Mouse (Mus musculus): ENCODE results near the gene Clp1. TPM values are rescaled to one million over a fixed set of nuclear protein-coding genes. Genes with fewer than 3 reads are reported as not detected.

Clp1 gene
- polyA plus RNA-seq, 1 experiment from 2014 or later: 53.9 TPM

DNA sequence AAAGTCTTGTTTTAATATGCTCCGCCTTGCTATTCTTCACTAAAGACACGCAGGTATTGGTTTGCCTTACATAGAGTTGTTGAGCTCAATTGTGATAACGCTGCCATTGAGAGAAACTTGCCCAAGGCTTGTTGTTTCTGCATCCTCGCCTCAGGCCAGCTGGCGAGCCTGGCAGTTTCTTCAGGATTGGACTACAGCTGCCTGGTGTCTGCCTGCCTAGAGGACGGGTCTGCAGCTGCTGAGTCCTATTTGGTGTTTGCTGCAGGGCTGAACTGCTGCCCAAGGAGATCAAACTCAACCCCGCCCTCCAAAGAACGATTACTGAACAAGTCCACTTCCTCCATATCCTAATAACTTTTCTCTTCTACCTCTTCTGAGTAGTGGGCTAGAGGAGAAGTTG, 33.6 kb upstream of the Clp1 start:
- WGBS (ENCODE audit: insufficient replicate concordance): 62% methylated on average over 8 of the region's 8 CpGs
- H3K4me3 ChIP-seq (replicated peaks): no peak overlapping the region
- no peak overlapping the region for H3K4me2 ChIP-seq
- no peaks in the 10 kb centered on the region for H3K9me3 ChIP-seq (replicated peaks)
- H3K27ac ChIP-seq (replicated peaks): no peak overlapping the region
- H3K4me1 ChIP-seq (replicated peaks): peaks cover 3% of the 10 kb centered on the region; the same call in 1 of the 2 replicates
- no peak overlapping the region for H3K9ac ChIP-seq
- H3K36me3 ChIP-seq (replicated peaks): no peaks in the 10 kb centered on the region
- no peak for ATAC-seq (ENCODE audit: insufficient read depth)
- H3K27me3 ChIP-seq: peaks cover 31% of the 10 kb centered on the region

GRCm38 (mm10) chr2:84758542-84759127, 31.5 kb upstream of the Clp1 start:
- Histone ChIP-seq H3K4me2 (no peak overlapping the region), H3K27ac (replicated peaks) (no peak overlapping the region), H3K36me3 (replicated peaks) (no peaks in the 10 kb centered on the region), H3K4me1 (replicated peaks) (peaks cover 3% of the 10 kb centered on the region; the same call in 1 of the 2 replicates), H3K4me3 (replicated peaks) (no peak overlapping the region), H3K9me3 (replicated peaks) (no peaks in the 10 kb centered on the region), H3K9ac (no peak overlapping the region), H3K27me3 (peaks cover 17% of the 10 kb centered on the region)
- WGBS (ENCODE audit: insufficient replicate concordance): under 1% methylated on average over 2 of the region's 2 CpGs
- no peak for ATAC-seq (ENCODE audit: insufficient read depth)

GRCm38 (mm10) chr2:84757026-84757682, 30.0 kb upstream of the Clp1 start:
- H3K27ac ChIP-seq (replicated peaks): no peak overlapping the region
- 56% methylated on average over 7 of the region's 7 CpGs for WGBS (ENCODE audit: insufficient replicate concordance)
- no peak overlapping the region for H3K4me2 ChIP-seq
- peaks cover 3% of the 10 kb centered on the region; the same call in 1 of the 2 replicates for H3K4me1 ChIP-seq (replicated peaks)
- H3K9me3 ChIP-seq (replicated peaks): no peaks in the 10 kb centered on the region
- H3K36me3 ChIP-seq (replicated peaks): no peaks in the 10 kb centered on the region
- ATAC-seq (ENCODE audit: insufficient read depth): no peak
- H3K4me3 ChIP-seq (replicated peaks): no peak overlapping the region
- peaks cover 8% of the 10 kb centered on the region; the same call in 1 of the 2 replicates for H3K27me3 ChIP-seq
- no peak overlapping the region for H3K9ac ChIP-seq

DNA sequence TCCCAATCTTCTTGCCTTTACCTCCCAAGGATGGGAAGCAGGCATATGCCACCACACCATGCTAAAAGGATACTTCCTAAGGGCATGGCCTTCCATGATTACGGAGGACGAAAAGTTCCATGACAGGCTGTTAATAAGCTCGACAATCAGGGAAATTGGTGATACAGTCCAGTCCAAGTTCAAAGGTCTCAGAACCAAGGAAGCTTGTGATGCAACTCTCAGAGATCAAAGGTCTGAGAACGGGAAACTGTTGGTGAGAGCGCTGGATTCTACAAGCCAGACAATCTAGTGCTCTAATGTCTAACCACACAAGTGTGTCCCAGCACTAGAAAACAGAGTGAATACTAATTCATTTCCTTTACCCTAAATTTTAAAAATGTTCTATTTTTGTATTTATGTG, 29.1 kb upstream of the Clp1 start:
- no peak overlapping the region for H3K4me2 ChIP-seq
- H3K27me3 ChIP-seq: peaks cover 5% of the 10 kb centered on the region
- no peaks in the 10 kb centered on the region for H3K36me3 ChIP-seq (replicated peaks)
- no peak overlapping the region for H3K9ac ChIP-seq
- H3K4me1 ChIP-seq (replicated peaks): peaks cover 3% of the 10 kb centered on the region; the same call in 1 of the 2 replicates
- no peak for ATAC-seq (ENCODE audit: insufficient read depth)
- no peak overlapping the region for H3K27ac ChIP-seq (replicated peaks)
- WGBS (ENCODE audit: insufficient replicate concordance): 62% methylated on average over 5 of the region's 5 CpGs
- H3K4me3 ChIP-seq (replicated peaks): no peak overlapping the region
- H3K9me3 ChIP-seq (replicated peaks): no peaks in the 10 kb centered on the region

DNA sequence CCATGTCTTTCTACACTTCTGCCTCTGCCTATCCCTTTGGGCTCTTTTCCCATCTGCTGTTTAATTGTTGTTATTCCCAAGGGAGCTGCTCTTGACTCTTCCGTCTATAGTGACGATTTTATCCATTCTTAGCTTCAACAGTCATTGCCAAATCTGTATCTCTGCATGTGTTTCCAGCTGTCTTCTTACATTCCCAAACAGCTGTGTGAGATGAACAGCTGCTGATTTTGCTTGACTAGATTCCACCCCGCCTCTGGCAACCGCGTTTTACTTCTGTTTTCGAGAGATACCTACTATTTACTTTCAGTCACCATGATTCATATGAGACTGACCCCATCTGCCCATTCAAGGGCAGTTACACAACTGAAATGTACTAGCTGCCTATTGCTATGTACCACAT, 23.0 kb upstream of the Clp1 start:
- no peak overlapping the region for H3K4me3 ChIP-seq (replicated peaks)
- no peak for ATAC-seq (ENCODE audit: insufficient read depth)

DNA sequence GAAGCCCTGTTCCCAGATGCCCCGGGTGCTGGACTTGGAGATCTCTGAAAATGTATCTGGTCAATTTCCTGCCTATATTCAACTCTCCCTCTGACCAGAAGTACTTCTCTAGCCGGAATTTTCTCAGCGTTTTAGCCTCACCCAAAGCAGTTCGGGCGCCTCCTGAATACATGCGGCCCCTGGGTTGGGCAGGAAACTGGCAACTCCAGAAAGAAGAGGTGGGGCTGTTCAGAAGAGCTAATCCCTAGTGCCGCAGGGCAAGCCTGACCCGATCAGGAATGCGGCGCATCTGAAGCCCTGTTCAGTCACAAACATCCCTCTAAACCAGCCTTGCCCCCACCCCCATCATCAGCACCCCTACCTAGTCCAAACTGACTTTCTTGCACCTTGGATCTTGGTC, 17.0 kb upstream of the Clp1 start:
- peaks cover 64% of the 10 kb centered on the region for H3K4me1 ChIP-seq (replicated peaks)
- H3K27ac ChIP-seq (replicated peaks): peak overlapping the region; percentile 85

More for the DNA sequence above, 23.0 kb upstream of the Clp1 start:
- 60% methylated on average over 6 of the region's 6 CpGs for WGBS (ENCODE audit: insufficient replicate concordance)
- Histone ChIP-seq H3K36me3 (replicated peaks) (no peaks in the 10 kb centered on the region), H3K9ac (no peak overlapping the region), H3K27me3 (peaks cover 53% of the 10 kb centered on the region), H3K27ac (replicated peaks) (no peak overlapping the region), H3K9me3 (replicated peaks) (no peaks in the 10 kb centered on the region), H3K4me1 (replicated peaks) (peaks cover 9% of the 10 kb centered on the region; the same call in 1 of the 2 replicates), H3K4me2 (no peak overlapping the region)

GRCm38 (mm10) chr2:84743561-84743960, 16.4 kb upstream of the Clp1 start, which contains the start of gene Gm19426:
Gm19426 (minus strand) TSS chr2:84743655.
- Histone ChIP-seq H3K4me1 (replicated peaks) (peaks cover 69% of the 10 kb centered on the region), H3K4me3 (replicated peaks) (peak within 1 kb of the TSS; percentile 69), H3K36me3 (replicated peaks) (peaks cover 31% of the 10 kb centered on the region), H3K9me3 (replicated peaks) (no peaks in the 10 kb centered on the region), H3K4me2 (peak within 1 kb of the TSS; percentile 85), H3K9ac (peak within 1 kb of the TSS; percentile 83), H3K27ac (replicated peaks) (peak within 1 kb of the TSS; percentile 85), H3K27me3 (peaks cover 59% of the 10 kb centered on the region)
- peak; percentile 73 for ATAC-seq (ENCODE audit: insufficient read depth)
- 1% methylated on average over 25 of the region's 25 CpGs for WGBS (ENCODE audit: insufficient replicate concordance)

More for the DNA sequence above, 17.0 kb upstream of the Clp1 start:
- Histone ChIP-seq H3K9me3 (replicated peaks) (no peaks in the 10 kb centered on the region), H3K27me3 (peaks cover 65% of the 10 kb centered on the region), H3K9ac (peak overlapping the region; percentile 83), H3K4me2 (peak overlapping the region; percentile 85), H3K4me3 (replicated peaks) (peak overlapping the region; percentile 69), H3K36me3 (replicated peaks) (peaks cover 25% of the 10 kb centered on the region)
- ATAC-seq (ENCODE audit: insufficient read depth): peak; percentile 25; the same call in 1 of the 2 replicates
- WGBS (ENCODE audit: insufficient replicate concordance): 10% methylated on average over 10 of the region's 10 CpGs

- ATAC-seq (ENCODE audit: insufficient read depth): peak; percentile 14
- Histone ChIP-seq H3K36me3 (replicated peaks) (peaks cover 40% of the 10 kb centered on the region), H3K9me3 (replicated peaks) (no peaks in the 10 kb centered on the region), H3K4me1 (replicated peaks) (peaks cover 78% of the 10 kb centered on the region), H3K4me3 (replicated peaks) (peak overlapping the region; percentile 69), H3K9ac (peak overlapping the region; percentile 83), H3K27me3 (peaks cover 53% of the 10 kb centered on the region), H3K4me2 (peak overlapping the region; percentile 85), H3K27ac (replicated peaks) (peak overlapping the region; percentile 85)
- WGBS (ENCODE audit: insufficient replicate concordance): 9% methylated on average over 25 of the region's 26 CpGs
Measured at GRCm38 (mm10) chr2:84742451-84743283, 15.5 kb upstream of the Clp1 start.

DNA sequence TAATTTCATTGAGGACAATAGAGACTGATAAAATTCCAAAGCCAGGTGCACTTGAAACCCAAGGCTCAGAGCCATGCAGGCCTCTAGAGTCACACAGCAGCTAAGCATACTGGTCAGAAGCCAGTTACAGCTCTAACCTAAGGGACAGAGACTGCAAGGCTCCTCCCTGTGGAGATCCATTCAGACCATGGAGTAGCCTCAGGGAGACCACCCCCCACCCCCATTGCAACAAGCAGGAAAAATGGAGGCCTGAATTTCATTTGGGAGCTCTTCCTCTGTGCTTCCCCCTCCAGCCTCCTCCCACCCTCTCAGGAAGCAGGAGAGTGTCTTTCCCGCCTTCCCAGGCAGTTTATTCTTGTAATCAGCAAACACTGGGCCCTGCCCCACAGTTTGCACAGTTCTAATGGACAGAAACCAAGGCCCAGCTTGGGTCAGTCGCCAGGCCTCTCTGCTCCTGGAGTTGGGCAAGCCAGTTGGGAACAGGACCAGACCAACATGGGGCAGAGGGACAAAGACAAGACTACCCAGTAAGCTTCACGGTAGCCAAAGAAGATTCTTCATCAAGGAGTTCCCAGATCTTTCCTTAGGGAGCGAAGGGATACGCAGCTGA, 14.8 kb upstream of the Clp1 start:
- 41% methylated on average over 5 of the region's 5 CpGs for WGBS (ENCODE audit: insufficient replicate concordance)
- Histone ChIP-seq H3K27ac (replicated peaks) (peak overlapping the region; percentile 85), H3K27me3 (peaks cover 57% of the 10 kb centered on the region), H3K9me3 (replicated peaks) (no peaks in the 10 kb centered on the region), H3K36me3 (replicated peaks) (peaks cover 47% of the 10 kb centered on the region), H3K4me2 (peak overlapping the region; percentile 85), H3K4me3 (replicated peaks) (peak overlapping the region; percentile 69), H3K4me1 (replicated peaks) (peaks cover 81% of the 10 kb centered on the region), H3K9ac (peak overlapping the region; percentile 83; the same call in 1 of the 2 replicates)
- 0 out of 2 replicates have a peak, but pooled peaks have one; percentile 2 for ATAC-seq (ENCODE audit: insufficient read depth)

GRCm38 (mm10) chr2:84740608-84741333, 13.6 kb upstream of the Clp1 start:
- peaks cover 58% of the 10 kb centered on the region for H3K36me3 ChIP-seq (replicated peaks)
- H3K4me2 ChIP-seq: 0 out of 2 replicates have a peak overlapping the region, but pooled peaks have one; percentile 12
- H3K4me3 ChIP-seq (replicated peaks): no peak overlapping the region
- WGBS (ENCODE audit: insufficient replicate concordance): 72% methylated on average over 15 of the region's 15 CpGs
- H3K9me3 ChIP-seq (replicated peaks): no peaks in the 10 kb centered on the region
- H3K27me3 ChIP-seq: peaks cover 56% of the 10 kb centered on the region
- no peak overlapping the region for H3K9ac ChIP-seq
- H3K27ac ChIP-seq (replicated peaks): peak overlapping the region; percentile 85
- H3K4me1 ChIP-seq (replicated peaks): peaks cover 88% of the 10 kb centered on the region
- no peak for ATAC-seq (ENCODE audit: insufficient read depth)

Data from liver, embryonic 15.5 days (tissue).